Mouse (Mus musculus) layer of hippocampus, postnatal 25 days (tissue): ENCODE results near the gene Stard10. TPM values are rescaled to one million over a fixed set of nuclear protein-coding genes. Genes with fewer than 3 reads are reported as not detected.

ENCODE experiments used
- DNase-seq, 2 experiments: peaks; one replicate each; pipeline ENCODE4 v3.0.0; 2022; ENCODE audit warnings: mixed read lengths in 2 of 2, low spot score in 1 of 2; ENCODE audit errors: extremely low spot score in 1 of 2
- total RNA-seq, 2 experiments: library from RNA; stranded (reverse); gene quantifications; 2 replicates each; pipeline ENCODE4 v1.2.3; 2021

Stard10 gene
- 10 to 100 TPM; 22.4 to 23.0 TPM for total RNA-seq

- no peak for DNase-seq
Measured at GRCm38 (mm10) chr7:101317014-101317413, at the start of gene Stard10. Gene Stard10 (plus strand): TSS chr7:101317086.

- no peak for DNase-seq
Measured at GRCm38 (mm10) chr7:101267457-101268259, 49.2 kb upstream of the Stard10 start.

- DNase-seq = no peak
Measured at GRCm38 (mm10) chr7:101271602-101272001, 45.3 kb upstream of the Stard10 start.

GRCm38 (mm10) chr7:101272466-101273160, 44.3 kb upstream of the Stard10 start:
- no peak for DNase-seq

- DNase-seq = no peak
Measured at GRCm38 (mm10) chr7:101282721-101283120, 34.2 kb upstream of the Stard10 start.

- DNase-seq = no peak
Measured at GRCm38 (mm10) chr7:101284504-101284903, 32.4 kb upstream of the Stard10 start.

- no peak for DNase-seq
Measured at GRCm38 (mm10) chr7:101286891-101287290, 30.0 kb upstream of the Stard10 start.

GRCm38 (mm10) chr7:101287820-101288219, 29.1 kb upstream of the Stard10 start:
- DNase-seq = no peak

GRCm38 (mm10) chr7:101288436-101288835, 28.4 kb upstream of the Stard10 start:
- DNase-seq = peak in 1 of 2 experiments; percentile 52

- no peak for DNase-seq
Measured at GRCm38 (mm10) chr7:101290401-101290800, 26.5 kb upstream of the Stard10 start.

- no peak for DNase-seq
Measured at GRCm38 (mm10) chr7:101291211-101291610, 25.7 kb upstream of the Stard10 start.

GRCm38 (mm10) chr7:101291641-101292040, 25.2 kb upstream of the Stard10 start:
- no peak for DNase-seq

GRCm38 (mm10) chr7:101292086-101292485, 24.8 kb upstream of the Stard10 start:
- DNase-seq = no peak

- no peak for DNase-seq
Measured at GRCm38 (mm10) chr7:101292696-101293095, 24.2 kb upstream of the Stard10 start.

- no peak for DNase-seq
Measured at GRCm38 (mm10) chr7:101293138-101293537, 23.7 kb upstream of the Stard10 start.

- DNase-seq = no peak
Measured at GRCm38 (mm10) chr7:101293611-101294010, 23.3 kb upstream of the Stard10 start.

GRCm38 (mm10) chr7:101295438-101295837, 21.4 kb upstream of the Stard10 start:
- no peak for DNase-seq

GRCm38 (mm10) chr7:101296252-101297022, 20.4 kb upstream of the Stard10 start:
- DNase-seq = peak; percentile 77 to 84

- no peak for DNase-seq
Measured at GRCm38 (mm10) chr7:101297023-101297405, 19.9 kb upstream of the Stard10 start.

- no peak for DNase-seq
Measured at GRCm38 (mm10) chr7:101298375-101298774, 18.5 kb upstream of the Stard10 start.

- peak in 1 of 2 experiments; percentile 36 for DNase-seq
Measured at GRCm38 (mm10) chr7:101301361-101301880, 15.5 kb upstream of the Stard10 start.
